Mouse (Mus musculus) hindbrain, postnatal 0 days (tissue): ENCODE measurements at regions not wholly inside any gene's neighbourhood (a gene's known extent, or its start where the extent isn't known, plus 50 kb on each side); places are given as distances from the start of the nearest gene placed in this dataset.

Experiments
- ATAC-seq: fragments of 200-750 bp; cut with Nextera tagmentation; 2 replicates; pipeline ENCODE4 v1.8.0; 2017; ENCODE audit warnings: mild to moderate bottlenecking, moderate TSS enrichment, moderate library complexity
- DNase-seq: peaks from one replicate; pipeline ENCODE4 v3.0.0-alpha.2; 2015; ENCODE audit warnings: low spot score
- H3K27ac ChIP-seq: fragments of 300-500 bp; sonication (generic); 2 replicates; pipeline ENCODE4 v1.5.1; 2014; ENCODE audit warnings: mild to moderate bottlenecking
- H3K27me3 ChIP-seq: fragments of 300-500 bp; sonication (generic); 2 replicates; pipeline ENCODE4 v1.6.1; 2014; ENCODE audit warnings: low read length, mixed read lengths; ENCODE audit not compliant: insufficient read depth
- H3K36me3 ChIP-seq: fragments of 300-500 bp; sonication (generic); 2 replicates; pipeline ENCODE4 v1.6.1; 2014; ENCODE audit warnings: low read length, mixed read lengths; ENCODE audit not compliant: insufficient read depth
- H3K4me1 ChIP-seq: fragments of 300-500 bp; sonication (generic); 2 replicates; pipeline ENCODE4 v1.6.1; 2014; ENCODE audit warnings: antibody characterized with exemption, low read length, mixed read lengths; ENCODE audit not compliant: insufficient read depth
- H3K4me2 ChIP-seq: fragments of 300-500 bp; sonication (generic); 2 replicates; pipeline ENCODE4 v1.6.1; 2014; ENCODE audit warnings: low read depth, mild to moderate bottlenecking, low read length, moderate library complexity, mixed read lengths
- H3K4me3 ChIP-seq: fragments of 300-500 bp; sonication (generic); 2 replicates; pipeline ENCODE4 v1.5.1; 2014; ENCODE audit warnings: low read length
- H3K9ac ChIP-seq: fragments of 300-500 bp; sonication (generic); replicated peaks from 2 replicates; pipeline ENCODE4 v1.6.1; 2014; ENCODE audit warnings: mild to moderate bottlenecking, low read length, moderate library complexity, mixed read lengths
- H3K9me3 ChIP-seq: fragments of 300-500 bp; sonication (generic); 2 replicates; pipeline ENCODE4 v1.6.1; 2016; ENCODE audit warnings: low read length, mixed read lengths
- CTCF ChIP-seq: IDR thresholded peaks from 2 replicates; pipeline ENCODE4 v1.5.1; 2016; ENCODE audit warnings: antibody characterized with exemption, control low read depth, low read depth
- WGBS: fragments of 180-500 bp; shearing (Covaris S2); extraction: QIAGEN DNeasy Blood & Tissue Kit; methylation state at CpG from one replicate; pipeline ENCODE4 v1.1.7; 2014; 5-methylcytosine and 5-hydroxymethylcytosine counted together

GRCm38 (mm10) chr9:42196552-42196951 lies 67.5 kb downstream of the Sc5d start:
- no peak overlapping the region for H3K27ac ChIP-seq
- whole genome bisulfite sequencing: 65% methylated on average over 4 of the region's 4 CpGs
- H3K4me1 ChIP-seq: peaks cover 4% of the 10 kb centered on the region; the same call in 1 of the 2 replicates
- ATAC-seq: peak; percentile 7; the same call in 1 of the 2 replicates
- no peak overlapping the region for H3K9ac ChIP-seq
- no peak overlapping the region for H3K4me2 ChIP-seq
- no peaks in the 10 kb centered on the region for H3K9me3 ChIP-seq
- no peak for TF ChIP-seq CTCF
- no peaks in the 10 kb centered on the region for H3K27me3 ChIP-seq
- peak; percentile 41 for DNase-seq
- H3K36me3 ChIP-seq: no peaks in the 10 kb centered on the region
- no peak overlapping the region for H3K4me3 ChIP-seq

- TF ChIP-seq CTCF: no peak
- no peaks in the 10 kb centered on the region for H3K9me3 ChIP-seq
- H3K27me3 ChIP-seq: no peaks in the 10 kb centered on the region
- no peak overlapping the region for H3K27ac ChIP-seq
- no peak overlapping the region for H3K9ac ChIP-seq
- peaks cover 4% of the 10 kb centered on the region; the same call in 1 of the 2 replicates for H3K4me1 ChIP-seq
- H3K4me2 ChIP-seq: no peak overlapping the region
- no peak overlapping the region for H3K4me3 ChIP-seq
- no peak for DNase-seq
- ATAC-seq: peak; percentile 15; the same call in 1 of the 2 replicates
- 79% methylated on average over 6 of the region's 6 CpGs for WGBS
- H3K36me3 ChIP-seq: no peaks in the 10 kb centered on the region
Measured at GRCm38 (mm10) chr9:42196110-42196509, 67.9 kb downstream of the Sc5d start.

GRCm38 (mm10) chr9:42195651-42196050 lies 68.4 kb downstream of the Sc5d start:
- Histone ChIP-seq H3K9ac (no peak overlapping the region), H3K27ac (no peak overlapping the region), H3K4me3 (no peak overlapping the region), H3K36me3 (no peaks in the 10 kb centered on the region), H3K27me3 (no peaks in the 10 kb centered on the region), H3K4me2 (no peak overlapping the region), H3K4me1 (no peaks in the 10 kb centered on the region), H3K9me3 (no peaks in the 10 kb centered on the region)
- WGBS: 80% methylated on average over 8 of the region's 8 CpGs
- ATAC-seq (no peak), DNase-seq (no peak)
- no peak for TF ChIP-seq CTCF

GRCm38 (mm10) chr9:42194939-42195338 lies 69.1 kb downstream of the Sc5d start:
- Histone ChIP-seq H3K27ac (no peak overlapping the region), H3K27me3 (no peaks in the 10 kb centered on the region), H3K9ac (no peak overlapping the region), H3K4me1 (no peaks in the 10 kb centered on the region), H3K36me3 (no peaks in the 10 kb centered on the region), H3K4me3 (no peak overlapping the region), H3K4me2 (no peak overlapping the region), H3K9me3 (no peaks in the 10 kb centered on the region)
- no peak for ATAC-seq
- 90% methylated on average over 6 of the region's 6 CpGs for WGBS
- DNase-seq: no peak
- TF ChIP-seq CTCF: no peak

- Histone ChIP-seq H3K4me3 (no peak overlapping the region), H3K27me3 (no peaks in the 10 kb centered on the region), H3K27ac (no peak overlapping the region), H3K9me3 (no peaks in the 10 kb centered on the region), H3K36me3 (no peaks in the 10 kb centered on the region), H3K4me1 (no peaks in the 10 kb centered on the region), H3K9ac (no peak overlapping the region), H3K4me2 (no peak overlapping the region)
- ATAC-seq (no peak), DNase-seq (no peak)
- TF ChIP-seq CTCF: no peak
- WGBS: 51% methylated on average over 2 of the region's 2 CpGs
Measured at GRCm38 (mm10) chr9:42194176-42194575, 69.9 kb downstream of the Sc5d start.

GRCm38 (mm10) chr9:42192967-42193733 lies 69.1 kb upstream of the Sorl1 start:
- H3K4me2 ChIP-seq: no peak overlapping the region
- H3K4me1 ChIP-seq: peaks cover 2% of the 10 kb centered on the region; the same call in 1 of the 2 replicates
- ATAC-seq (no peak), DNase-seq (no peak)
- H3K27me3 ChIP-seq: no peaks in the 10 kb centered on the region
- 47% methylated on average over 12 of the region's 12 CpGs for WGBS
- H3K27ac ChIP-seq: no peak overlapping the region
- no peak for TF ChIP-seq CTCF
- H3K9me3 ChIP-seq: no peaks in the 10 kb centered on the region
- H3K36me3 ChIP-seq: no peaks in the 10 kb centered on the region
- no peak overlapping the region for H3K4me3 ChIP-seq
- no peak overlapping the region for H3K9ac ChIP-seq
